Mouse (Mus musculus): Measurements from ENCODE around the gene Hs6st3. TPM values are rescaled to one million over a fixed set of nuclear protein-coding genes. Genes with fewer than 3 reads are reported as not detected.
A peak's percentile ranks its signal among the peaks of the same experiment; 100 is the strongest.

Hs6st3 gene
- polyA plus RNA-seq, 1 experiment from 2014 or later, result 0.53 TPM

- DNase-seq (ENCODE audit: low spot score), result no peak
- H3K9me3 ChIP-seq (ENCODE audit: control insufficient read depth, low read length), result no peaks in the 10 kb centered on the region
- no peak overlapping the region for H3K4me3 ChIP-seq (ENCODE audit: low read depth, low read length)
- H3K36me3 ChIP-seq (ENCODE audit: control insufficient read depth, insufficient read depth, low read length), result no peaks in the 10 kb centered on the region
- H3K4me2 ChIP-seq (ENCODE audit: low read depth), result no peak overlapping the region
- H3K27ac ChIP-seq (ENCODE audit: low read depth, low read length), result no peak overlapping the region
- no peaks in the 10 kb centered on the region for H3K4me1 ChIP-seq (ENCODE audit: control insufficient read depth, insufficient read depth, low read length)
- WGBS, result 87% methylated on average over 5 of the region's 5 CpGs
- ATAC-seq (ENCODE audit: insufficient read depth, low FRiP score, low TSS enrichment), result no peak
- no peaks in the 10 kb centered on the region for H3K27me3 ChIP-seq (ENCODE audit: control insufficient read depth, insufficient read depth, low read length)
- H3K9ac ChIP-seq (ENCODE audit: low read length), result no peak overlapping the region
These were observed 351.0 kb downstream of the Hs6st3 start for GRCm38 (mm10) chr14:119488978-119489703.

GRCm38 (mm10) chr14:119520632-119521031, 382.5 kb downstream of the Hs6st3 start:
- no peak overlapping the region for H3K27ac ChIP-seq (ENCODE audit: low read depth, low read length)
- no peaks in the 10 kb centered on the region for H3K9me3 ChIP-seq (ENCODE audit: control insufficient read depth, low read length)
- H3K4me3 ChIP-seq (ENCODE audit: low read depth, low read length), result no peak overlapping the region
- WGBS, result 70% methylated on average over 5 of the region's 5 CpGs
- no peak overlapping the region for H3K4me2 ChIP-seq (ENCODE audit: low read depth)
- no peak for DNase-seq (ENCODE audit: low spot score)
- no peaks in the 10 kb centered on the region; the same call in 1 of the 2 replicates for H3K27me3 ChIP-seq (ENCODE audit: control insufficient read depth, insufficient read depth, low read length)
- H3K9ac ChIP-seq (ENCODE audit: low read length), result no peak overlapping the region
- H3K36me3 ChIP-seq (ENCODE audit: control insufficient read depth, insufficient read depth, low read length), result no peaks in the 10 kb centered on the region
- H3K4me1 ChIP-seq (ENCODE audit: control insufficient read depth, insufficient read depth, low read length), result no peaks in the 10 kb centered on the region
- ATAC-seq (ENCODE audit: insufficient read depth, low FRiP score, low TSS enrichment), result no peak

GRCm38 (mm10) chr14:119521056-119521455, 382.9 kb downstream of the Hs6st3 start:
- no peak overlapping the region for H3K9ac ChIP-seq (ENCODE audit: low read length)
- H3K4me2 ChIP-seq (ENCODE audit: low read depth), result no peak overlapping the region
- DNase-seq (ENCODE audit: low spot score) (no peak), ATAC-seq (ENCODE audit: insufficient read depth, low FRiP score, low TSS enrichment) (no peak)
- WGBS, result 100% methylated on average over 1 of the region's 1 CpGs
- no peaks in the 10 kb centered on the region for H3K4me1 ChIP-seq (ENCODE audit: control insufficient read depth, insufficient read depth, low read length)
- no peak overlapping the region for H3K27ac ChIP-seq (ENCODE audit: low read depth, low read length)
- H3K4me3 ChIP-seq (ENCODE audit: low read depth, low read length), result no peak overlapping the region
- H3K9me3 ChIP-seq (ENCODE audit: control insufficient read depth, low read length), result no peaks in the 10 kb centered on the region
- no peaks in the 10 kb centered on the region for H3K36me3 ChIP-seq (ENCODE audit: control insufficient read depth, insufficient read depth, low read length)
- no peaks in the 10 kb centered on the region for H3K27me3 ChIP-seq (ENCODE audit: control insufficient read depth, insufficient read depth, low read length)

DNA sequence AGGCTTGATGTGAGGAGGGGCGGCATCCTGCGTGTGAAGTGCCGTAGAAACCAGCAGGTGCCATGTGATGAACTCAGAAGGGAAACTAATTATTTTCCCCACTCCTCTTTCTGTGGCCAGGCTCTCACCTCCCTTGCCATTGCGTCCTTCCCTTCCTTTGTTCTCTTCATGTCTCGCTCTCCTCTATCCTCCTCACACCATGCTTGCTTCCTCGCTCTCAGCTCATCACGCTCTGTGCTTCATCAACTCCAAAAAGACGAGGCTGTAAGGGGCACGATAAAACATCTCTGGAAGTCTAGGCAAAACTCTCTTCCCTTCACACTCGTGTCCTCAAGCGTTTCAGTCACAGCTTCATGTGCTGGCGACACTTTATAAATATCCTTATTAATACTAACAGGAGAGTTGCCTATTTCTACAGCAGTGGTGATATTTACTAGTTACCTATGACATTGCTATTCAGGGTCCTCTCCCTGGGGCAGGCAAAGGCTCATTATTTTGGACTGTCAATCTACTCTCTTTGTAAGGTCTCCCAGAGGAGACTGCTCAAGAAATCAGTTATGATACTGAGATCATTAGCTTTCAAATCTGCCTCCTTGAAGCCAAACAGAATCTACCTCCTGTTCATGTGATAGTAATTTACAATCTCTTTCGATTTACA, 394.9 kb downstream of the Hs6st3 start:
- ATAC-seq (ENCODE audit: insufficient read depth, low FRiP score, low TSS enrichment), result no peak
- H3K27me3 ChIP-seq (ENCODE audit: control insufficient read depth, insufficient read depth, low read length), result no peaks in the 10 kb centered on the region
- no peaks in the 10 kb centered on the region for H3K9me3 ChIP-seq (ENCODE audit: control insufficient read depth, low read length)
- WGBS, result 81% methylated on average over 13 of the region's 13 CpGs
- no peak overlapping the region for H3K4me2 ChIP-seq (ENCODE audit: low read depth)
- H3K4me3 ChIP-seq (ENCODE audit: low read depth, low read length), result no peak overlapping the region
- no peaks in the 10 kb centered on the region for H3K36me3 ChIP-seq (ENCODE audit: control insufficient read depth, insufficient read depth, low read length)
- H3K9ac ChIP-seq (ENCODE audit: low read length), result no peak overlapping the region
- DNase-seq (ENCODE audit: low spot score), result no peak
- no peaks in the 10 kb centered on the region for H3K4me1 ChIP-seq (ENCODE audit: control insufficient read depth, insufficient read depth, low read length)
- no peak overlapping the region for H3K27ac ChIP-seq (ENCODE audit: low read depth, low read length)

GRCm38 (mm10) chr14:119540505-119540904, 402.4 kb downstream of the Hs6st3 start:
- DNase-seq (ENCODE audit: low spot score), result no peak
- no peak overlapping the region for H3K4me2 ChIP-seq (ENCODE audit: low read depth)
- no peaks in the 10 kb centered on the region for H3K36me3 ChIP-seq (ENCODE audit: control insufficient read depth, insufficient read depth, low read length)
- H3K4me1 ChIP-seq (ENCODE audit: control insufficient read depth, insufficient read depth, low read length), result no peaks in the 10 kb centered on the region
- no peaks in the 10 kb centered on the region for H3K27me3 ChIP-seq (ENCODE audit: control insufficient read depth, insufficient read depth, low read length)
- no peaks in the 10 kb centered on the region for H3K9me3 ChIP-seq (ENCODE audit: control insufficient read depth, low read length)
- ATAC-seq (ENCODE audit: insufficient read depth, low FRiP score, low TSS enrichment), result no peak
- WGBS, result 92% methylated on average over 5 of the region's 5 CpGs
- H3K27ac ChIP-seq (ENCODE audit: low read depth, low read length), result no peak overlapping the region
- no peak overlapping the region for H3K9ac ChIP-seq (ENCODE audit: low read length)
- H3K4me3 ChIP-seq (ENCODE audit: low read depth, low read length), result no peak overlapping the region

DNA sequence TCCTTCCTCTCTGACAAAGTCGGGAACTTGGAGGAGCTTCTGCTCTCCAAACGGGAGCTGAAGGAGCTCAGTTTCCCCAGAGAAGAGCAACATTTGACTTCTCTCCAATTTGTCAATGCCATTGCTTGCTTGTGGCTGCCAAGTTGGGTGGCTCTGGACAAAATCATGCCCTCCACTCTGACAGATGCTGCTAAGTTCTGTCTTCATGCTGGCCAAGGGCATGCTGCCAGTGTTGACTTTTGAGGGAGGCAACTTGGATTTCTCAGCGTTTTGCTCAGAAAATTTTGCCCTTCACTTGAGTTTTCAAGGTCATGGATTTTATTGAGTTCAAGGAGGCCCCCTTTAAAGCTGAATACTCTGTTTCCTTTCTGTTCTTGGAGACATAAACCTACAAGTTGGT, 406.5 kb downstream of the Hs6st3 start:
- Histone ChIP-seq H3K36me3 (ENCODE audit: control insufficient read depth, insufficient read depth, low read length) (no peaks in the 10 kb centered on the region), H3K27me3 (ENCODE audit: control insufficient read depth, insufficient read depth, low read length) (no peaks in the 10 kb centered on the region), H3K9me3 (ENCODE audit: control insufficient read depth, low read length) (no peaks in the 10 kb centered on the region), H3K9ac (ENCODE audit: low read length) (no peak overlapping the region), H3K4me3 (ENCODE audit: low read depth, low read length) (no peak overlapping the region), H3K4me2 (ENCODE audit: low read depth) (no peak overlapping the region), H3K27ac (ENCODE audit: low read depth, low read length) (no peak overlapping the region), H3K4me1 (ENCODE audit: control insufficient read depth, insufficient read depth, low read length) (no peaks in the 10 kb centered on the region)
- DNase-seq (ENCODE audit: low spot score) (no peak), ATAC-seq (ENCODE audit: insufficient read depth, low FRiP score, low TSS enrichment) (no peak)
- WGBS, result 75% methylated on average over 3 of the region's 3 CpGs

GRCm38 (mm10) chr14:119558356-119558755, 420.2 kb downstream of the Hs6st3 start:
- no peak for ATAC-seq (ENCODE audit: insufficient read depth, low FRiP score, low TSS enrichment)
- no peak overlapping the region for H3K9ac ChIP-seq (ENCODE audit: low read length)
- no peaks in the 10 kb centered on the region for H3K36me3 ChIP-seq (ENCODE audit: control insufficient read depth, insufficient read depth, low read length)
- 91% methylated on average over 4 of the region's 4 CpGs for WGBS
- H3K27me3 ChIP-seq (ENCODE audit: control insufficient read depth, insufficient read depth, low read length), result no peaks in the 10 kb centered on the region
- DNase-seq (ENCODE audit: low spot score), result no peak
- no peaks in the 10 kb centered on the region for H3K4me1 ChIP-seq (ENCODE audit: control insufficient read depth, insufficient read depth, low read length)
- H3K4me3 ChIP-seq (ENCODE audit: low read depth, low read length), result no peak overlapping the region
- H3K27ac ChIP-seq (ENCODE audit: low read depth, low read length), result no peak overlapping the region
- H3K9me3 ChIP-seq (ENCODE audit: control insufficient read depth, low read length), result no peaks in the 10 kb centered on the region
- H3K4me2 ChIP-seq (ENCODE audit: low read depth), result no peak overlapping the region

DNA sequence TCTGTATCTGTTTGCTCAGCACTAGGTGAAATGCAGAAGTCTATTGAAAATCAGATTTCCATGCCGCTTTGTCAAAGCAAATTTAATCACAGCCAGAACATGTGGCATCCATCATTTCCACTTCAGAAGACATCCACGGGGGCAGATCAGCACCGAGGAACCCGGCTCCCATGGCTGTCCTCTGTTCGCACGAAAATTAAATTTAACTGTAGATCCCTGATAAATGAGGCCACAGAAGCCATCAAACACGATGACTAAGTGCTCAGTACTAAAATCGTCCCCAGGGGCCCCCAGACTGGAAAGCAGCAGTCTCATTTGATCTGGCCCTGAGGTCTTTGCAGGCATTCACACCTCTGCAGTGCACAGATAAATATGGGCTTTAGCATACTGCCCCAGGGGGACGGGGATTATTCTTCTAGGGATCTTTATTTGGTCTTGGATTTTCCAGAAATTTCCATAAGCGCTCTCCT, 443.9 kb downstream of the Hs6st3 start:
- Histone ChIP-seq H3K36me3 (ENCODE audit: control insufficient read depth, insufficient read depth, low read length) (no peaks in the 10 kb centered on the region), H3K27ac (ENCODE audit: low read depth, low read length) (no peak overlapping the region), H3K9ac (ENCODE audit: low read length) (no peak overlapping the region), H3K4me2 (ENCODE audit: low read depth) (no peak overlapping the region), H3K4me1 (ENCODE audit: control insufficient read depth, insufficient read depth, low read length) (0 out of 2 replicates have a peak, but pooled peaks cover 5% of the 10 kb centered on the region), H3K9me3 (ENCODE audit: control insufficient read depth, low read length) (no peaks in the 10 kb centered on the region), H3K27me3 (ENCODE audit: control insufficient read depth, insufficient read depth, low read length) (no peaks in the 10 kb centered on the region), H3K4me3 (ENCODE audit: low read depth, low read length) (no peak overlapping the region)
- peak; percentile 77 for ATAC-seq (ENCODE audit: insufficient read depth, low FRiP score, low TSS enrichment)
- 39% methylated on average over 10 of the region's 10 CpGs for WGBS
- DNase-seq (ENCODE audit: low spot score), result peak; percentile 58

DNA sequence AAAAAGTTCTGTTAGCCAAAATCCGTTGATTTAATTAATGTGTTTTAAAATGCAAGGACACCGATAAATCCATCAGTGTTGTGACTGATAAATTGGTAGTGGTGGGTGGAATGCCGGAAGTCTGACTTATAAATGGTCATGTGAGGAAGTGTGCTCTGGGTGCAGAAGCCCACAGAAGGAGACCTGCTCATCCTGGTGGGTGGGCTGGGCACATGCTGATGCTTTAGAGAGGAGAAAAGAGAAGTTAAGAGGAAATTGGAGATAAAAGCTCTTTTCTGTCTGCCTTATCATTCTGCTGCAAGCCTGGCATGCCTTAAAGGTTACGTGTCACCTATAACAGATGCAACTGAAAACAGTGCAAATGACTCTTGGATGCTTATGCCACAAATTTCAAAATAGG, 446.9 kb downstream of the Hs6st3 start:
- no peaks in the 10 kb centered on the region for H3K27me3 ChIP-seq (ENCODE audit: control insufficient read depth, insufficient read depth, low read length)
- no peak for ATAC-seq (ENCODE audit: insufficient read depth, low FRiP score, low TSS enrichment)
- no peak for DNase-seq (ENCODE audit: low spot score)
- 0 out of 2 replicates have a peak, but pooled peaks cover 5% of the 10 kb centered on the region for H3K4me1 ChIP-seq (ENCODE audit: control insufficient read depth, insufficient read depth, low read length)
- no peak overlapping the region for H3K4me3 ChIP-seq (ENCODE audit: low read depth, low read length)
- no peaks in the 10 kb centered on the region for H3K36me3 ChIP-seq (ENCODE audit: control insufficient read depth, insufficient read depth, low read length)
- H3K4me2 ChIP-seq (ENCODE audit: low read depth), result no peak overlapping the region
- H3K9me3 ChIP-seq (ENCODE audit: control insufficient read depth, low read length), result no peaks in the 10 kb centered on the region
- H3K27ac ChIP-seq (ENCODE audit: low read depth, low read length), result no peak overlapping the region
- no peak overlapping the region for H3K9ac ChIP-seq (ENCODE audit: low read length)
- 84% methylated on average over 4 of the region's 4 CpGs for WGBS
